Mouse (Mus musculus) G1E (cell line): ENCODE data around the gene Rpl10-ps3.

Experiments
- CTCF ChIP-seq: IDR thresholded peaks from 2 replicates; pipeline ENCODE4 v1.5.1; 2012; ENCODE audit warnings: low read depth, low read length, inconsistent platforms, mixed read lengths
- GATA1 ChIP-seq: IDR thresholded peaks from 2 replicates; pipeline ENCODE4 v1.6.1; 2012; ENCODE audit warnings: borderline replicate concordance, low read length, inconsistent platforms, mixed read lengths

DNA sequence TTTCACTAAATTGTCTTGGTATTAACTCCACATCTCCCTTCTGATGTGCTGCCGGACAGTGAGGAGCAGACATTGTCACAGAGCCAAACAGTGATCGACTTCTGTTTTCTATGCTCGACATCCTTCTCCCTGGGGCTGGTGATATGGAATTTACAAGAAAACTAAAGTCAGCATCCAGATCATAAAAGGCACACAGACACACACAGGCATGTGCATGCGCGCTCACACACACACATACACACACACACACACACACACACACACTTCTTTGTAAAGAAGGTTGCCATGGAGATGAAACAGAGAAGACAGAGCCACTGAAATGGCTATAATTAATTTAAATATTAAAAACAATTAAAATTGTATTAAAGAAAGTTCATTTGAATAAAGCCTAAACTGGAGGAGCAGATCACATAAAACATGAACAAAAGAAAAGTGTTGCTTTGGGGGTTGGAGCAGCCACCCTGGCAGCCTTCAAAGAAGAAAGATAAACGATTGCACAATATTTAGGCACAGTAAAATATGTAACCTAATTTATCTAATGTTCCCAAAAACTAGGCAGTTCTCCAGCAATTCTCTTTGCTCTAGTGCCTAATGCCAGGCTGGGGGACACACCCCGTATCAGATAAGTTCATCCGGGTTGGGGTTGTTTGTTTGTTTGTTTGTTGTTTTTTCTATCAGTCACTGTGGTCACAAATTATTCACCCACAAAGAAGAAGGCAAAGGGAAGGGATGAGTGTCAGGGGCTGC, 24.0 kb upstream of the Rpl10-ps3 start:
- TF ChIP-seq CTCF (no peak), GATA1 (no peak)
